Mouse (Mus musculus) heart, embryonic 15.5 days (tissue): ENCODE measurements around the gene Synj2. TPM values are rescaled to one million over a fixed set of nuclear protein-coding genes. Genes with fewer than 3 reads are reported as not detected.

Source experiments
- ATAC-seq: fragments of 200-750 bp; cut with Nextera tagmentation; replicated peaks from 2 replicates; pipeline ENCODE4 v1.8.0; 2017; ENCODE audit warnings: low read depth, moderate TSS enrichment; ENCODE audit not compliant: insufficient number of reproducible peaks, insufficient read depth, low FRiP score
- H3K27ac ChIP-seq: fragments of 300-500 bp; sonication (generic); 2 replicates; pipeline ENCODE4 v1.5.1; 2015; ENCODE audit warnings: mild to moderate bottlenecking, inconsistent platforms
- H3K27me3 ChIP-seq: fragments of 300-500 bp; sonication (generic); 2 replicates; pipeline ENCODE4 v1.6.1; 2015; ENCODE audit warnings: inconsistent platforms
- H3K36me3 ChIP-seq: fragments of 300-500 bp; sonication (generic); 2 replicates; pipeline ENCODE4 v1.6.1; 2015; ENCODE audit warnings: mild to moderate bottlenecking, inconsistent platforms
- H3K4me1 ChIP-seq: fragments of 300-500 bp; sonication (generic); replicated peaks from 2 replicates; pipeline ENCODE4 v1.6.1; 2015; ENCODE audit warnings: inconsistent platforms
- H3K4me2 ChIP-seq: fragments of 300-500 bp; sonication (generic); 2 replicates; pipeline ENCODE4 v1.6.1; 2015; ENCODE audit warnings: inconsistent platforms, mild to moderate bottlenecking, moderate library complexity
- H3K4me3 ChIP-seq: fragments of 300-500 bp; sonication (generic); 2 replicates; pipeline ENCODE4 v1.5.1; 2015; ENCODE audit warnings: mild to moderate bottlenecking, inconsistent platforms
- H3K9ac ChIP-seq: fragments of 300-500 bp; sonication (generic); 2 replicates; pipeline ENCODE4 v1.6.1; 2015; ENCODE audit warnings: mild to moderate bottlenecking, inconsistent platforms
- H3K9me3 ChIP-seq: fragments of 300-500 bp; sonication (generic); replicated peaks from 2 replicates; pipeline ENCODE4 v1.6.1; 2016; ENCODE audit warnings: inconsistent platforms
- WGBS: fragments of 180-500 bp; shearing (Covaris S2); methylation state at CpG from one replicate; pipeline ENCODE4 v1.1.7; 2015; ENCODE audit warnings: mixed read lengths; 5-methylcytosine and 5-hydroxymethylcytosine counted together
- polyA plus RNA-seq: library from polyadenylated mRNA; unstranded; fragments of >200 nt; fragmentation: Nextera tagmentation; extraction: Ambion mirVana; gene quantifications from 2 replicates; pipeline ENCODE4 v1.2.1, GENCODE M21; 2015

Synj2 gene
- polyA plus RNA-seq, 1 experiment from 2014 or later, result 3.5 TPM

DNA sequence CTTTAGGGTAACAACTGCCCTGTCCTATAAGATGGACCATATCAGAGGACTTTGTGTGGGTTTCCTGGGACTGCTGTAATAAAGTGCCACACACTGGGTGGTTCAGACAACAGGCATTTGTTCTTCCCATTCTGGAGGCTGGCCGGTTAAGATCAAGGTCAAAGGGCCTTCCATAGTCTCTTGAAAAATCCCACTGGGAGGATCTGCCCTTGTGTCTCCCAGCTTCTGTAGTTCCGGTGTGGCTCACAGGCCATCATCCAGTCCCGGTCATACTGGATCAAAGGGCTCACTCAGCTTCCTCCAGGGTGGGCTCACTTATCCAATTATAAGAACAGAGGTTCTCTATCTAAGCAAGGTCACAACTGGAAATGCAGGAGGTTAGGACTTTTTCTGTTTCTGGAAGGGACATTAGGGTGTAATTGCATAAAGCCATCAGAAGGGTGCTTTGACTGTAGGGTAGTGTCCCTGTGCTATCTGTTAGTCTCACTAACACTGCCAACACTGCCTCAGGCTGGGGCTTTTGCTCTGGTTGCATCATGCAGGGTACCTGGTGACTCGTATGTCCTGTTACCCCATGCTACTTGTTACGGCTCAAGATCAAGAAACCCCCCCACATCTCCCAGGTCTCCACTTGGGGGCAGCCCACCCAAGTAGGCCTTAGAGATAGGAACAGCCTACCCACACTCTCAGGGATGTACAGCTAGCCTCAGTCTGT lies 51.9 kb downstream of the Synj2 start:
- ATAC-seq, result no peak
- Histone ChIP-seq H3K27me3 (no peaks in the 10 kb centered on the region), H3K4me1 (peaks cover 34% of the 10 kb centered on the region), H3K4me3 (no peak overlapping the region), H3K9me3 (no peaks in the 10 kb centered on the region), H3K27ac (no peak overlapping the region), H3K4me2 (no peak overlapping the region), H3K36me3 (no peaks in the 10 kb centered on the region), H3K9ac (no peak overlapping the region)
- WGBS, result 88% methylated on average over 5 of the region's 5 CpGs

DNA sequence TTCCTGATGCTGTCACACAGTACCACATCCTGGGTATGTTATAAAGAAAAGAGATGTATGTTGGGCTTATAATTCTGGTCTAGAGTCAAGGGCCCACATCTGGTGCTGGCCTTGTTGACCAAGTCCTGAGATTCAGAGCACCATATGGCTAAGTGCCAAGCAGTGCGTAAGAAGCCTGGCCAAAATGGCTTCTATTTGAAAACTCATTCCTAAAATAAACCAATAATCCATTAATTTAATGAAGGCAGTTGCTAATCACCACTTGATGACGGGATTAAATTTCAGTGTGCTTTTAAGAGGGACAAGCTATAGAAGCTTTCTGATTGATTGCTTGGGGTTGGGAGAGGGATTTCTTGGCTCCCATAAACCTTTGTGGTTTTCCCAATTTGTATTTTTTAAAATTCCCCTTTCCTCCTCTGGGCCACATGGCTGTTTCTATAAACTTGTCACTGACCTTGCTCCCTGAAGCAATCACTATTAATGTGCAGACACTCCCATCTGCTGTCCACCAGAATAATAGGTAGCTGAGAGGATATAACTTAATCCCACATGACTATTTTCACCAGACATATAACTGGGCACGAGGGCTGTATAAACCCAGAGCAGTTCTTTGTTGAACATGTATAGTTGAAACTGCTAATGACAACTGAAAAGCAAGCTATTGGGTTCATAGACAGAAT lies 52.6 kb downstream of the Synj2 start:
- Histone ChIP-seq H3K4me3 (no peak overlapping the region), H3K4me1 (peaks cover 40% of the 10 kb centered on the region), H3K4me2 (no peak overlapping the region), H3K36me3 (no peaks in the 10 kb centered on the region), H3K27me3 (no peaks in the 10 kb centered on the region), H3K9me3 (no peaks in the 10 kb centered on the region), H3K27ac (0 out of 2 replicates have a peak overlapping the region, but pooled peaks have one; percentile 5), H3K9ac (no peak overlapping the region)
- WGBS, result 80% methylated on average over 3 of the region's 3 CpGs
- no peak for ATAC-seq

DNA sequence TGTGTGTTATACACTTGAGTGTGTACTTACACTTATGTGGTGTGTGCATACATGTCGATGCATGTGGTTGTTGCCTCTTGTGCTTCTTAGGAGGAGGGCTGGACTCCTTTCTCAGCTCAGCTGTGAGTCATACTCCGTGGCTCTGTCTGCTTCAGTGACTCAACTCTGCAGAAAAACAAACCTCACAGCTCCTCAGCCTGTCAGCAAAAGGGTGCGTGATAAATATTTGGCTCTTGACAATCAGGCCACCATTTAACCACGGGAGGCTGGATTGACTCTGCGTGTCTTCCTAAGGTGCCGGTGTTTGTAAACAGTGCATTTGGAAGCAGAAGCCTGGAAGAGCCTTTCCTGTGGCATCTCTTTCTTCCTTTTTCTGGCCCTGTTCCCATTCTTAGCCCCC lies 53.5 kb downstream of the Synj2 start:
- H3K4me3 ChIP-seq, result no peak overlapping the region
- no peaks in the 10 kb centered on the region for H3K9me3 ChIP-seq
- H3K27me3 ChIP-seq, result no peaks in the 10 kb centered on the region
- no peak overlapping the region for H3K4me2 ChIP-seq
- no peak for ATAC-seq
- WGBS, result 43% methylated on average over 6 of the region's 6 CpGs
- no peak overlapping the region for H3K9ac ChIP-seq
- no peaks in the 10 kb centered on the region for H3K36me3 ChIP-seq
- peak overlapping the region; percentile 91 for H3K27ac ChIP-seq
- peaks cover 49% of the 10 kb centered on the region for H3K4me1 ChIP-seq

GRCm38 (mm10) chr17:5996589-5996988 lies 55.5 kb downstream of the Synj2 start:
- WGBS, result 68% methylated on average over 14 of the region's 14 CpGs

GRCm38 (mm10) chr17:5997380-5998234 lies 56.5 kb downstream of the Synj2 start:
- Histone ChIP-seq H3K27ac (peak overlapping the region; percentile 91), H3K9me3 (no peaks in the 10 kb centered on the region), H3K9ac (no peak overlapping the region), H3K4me2 (peak overlapping the region; percentile 46), H3K27me3 (no peaks in the 10 kb centered on the region), H3K36me3 (no peaks in the 10 kb centered on the region), H3K4me3 (no peak overlapping the region), H3K4me1 (peaks cover 63% of the 10 kb centered on the region)
- 23% methylated on average over 16 of the region's 16 CpGs for WGBS
- ATAC-seq, result peak; percentile 87

More at GRCm38 (mm10) chr17:5996589-5996988, 55.5 kb downstream of the Synj2 start:
- Histone ChIP-seq H3K27me3 (no peaks in the 10 kb centered on the region), H3K4me2 (no peak overlapping the region), H3K4me3 (no peak overlapping the region), H3K9me3 (no peaks in the 10 kb centered on the region), H3K4me1 (peaks cover 59% of the 10 kb centered on the region), H3K27ac (peak overlapping the region; percentile 91), H3K9ac (no peak overlapping the region), H3K36me3 (no peaks in the 10 kb centered on the region)
- no peak for ATAC-seq

GRCm38 (mm10) chr17:5998235-5998500 lies 57.1 kb downstream of the Synj2 start:
- Histone ChIP-seq H3K4me2 (peak overlapping the region; percentile 46), H3K27ac (peak overlapping the region; percentile 91), H3K4me3 (no peak overlapping the region), H3K9me3 (no peaks in the 10 kb centered on the region), H3K4me1 (peaks cover 69% of the 10 kb centered on the region), H3K27me3 (no peaks in the 10 kb centered on the region), H3K36me3 (no peaks in the 10 kb centered on the region), H3K9ac (no peak overlapping the region)
- no peak for ATAC-seq

DNA sequence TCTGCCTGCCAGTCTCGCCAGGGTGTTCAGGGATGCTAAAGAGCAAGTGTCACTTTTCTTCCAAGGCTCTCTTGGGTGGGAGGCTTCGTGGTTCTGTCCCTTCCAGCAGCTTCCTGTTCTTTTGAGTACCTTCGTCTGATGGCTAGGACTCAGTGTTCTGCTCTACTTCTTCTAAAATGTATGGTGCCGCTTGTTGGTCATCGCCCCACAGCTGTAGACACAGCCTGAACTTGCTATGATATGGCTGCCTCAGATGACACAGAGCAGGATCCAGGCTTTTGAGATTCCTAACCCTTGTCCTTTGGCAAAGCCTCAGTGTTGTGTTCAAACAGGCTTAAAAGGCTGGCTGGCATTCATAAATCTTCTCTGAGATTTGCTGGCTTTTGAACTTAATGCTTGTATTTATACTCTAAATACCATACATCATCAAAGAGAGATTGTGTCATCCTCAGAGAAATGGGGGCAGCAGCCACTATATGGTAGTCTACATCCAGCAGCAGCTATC lies 58.0 kb downstream of the Synj2 start:
- H3K4me2 ChIP-seq, result no peak overlapping the region
- H3K4me3 ChIP-seq, result no peak overlapping the region
- H3K36me3 ChIP-seq, result no peaks in the 10 kb centered on the region
- H3K27me3 ChIP-seq, result no peaks in the 10 kb centered on the region
- WGBS, result 63% methylated on average over 5 of the region's 5 CpGs
- H3K9ac ChIP-seq, result no peak overlapping the region
- H3K9me3 ChIP-seq, result no peaks in the 10 kb centered on the region
- no peak for ATAC-seq
- peak overlapping the region; percentile 91 for H3K27ac ChIP-seq
- H3K4me1 ChIP-seq, result peaks cover 74% of the 10 kb centered on the region

- Histone ChIP-seq H3K9me3 (no peaks in the 10 kb centered on the region), H3K36me3 (no peaks in the 10 kb centered on the region), H3K4me3 (no peak overlapping the region), H3K4me2 (no peak overlapping the region), H3K27ac (0 out of 2 replicates have a peak overlapping the region, but pooled peaks have one; percentile 1), H3K4me1 (peaks cover 74% of the 10 kb centered on the region), H3K27me3 (no peaks in the 10 kb centered on the region), H3K9ac (no peak overlapping the region)
- 85% methylated on average over 8 of the region's 8 CpGs for WGBS
- no peak for ATAC-seq
These were observed 59.8 kb downstream of the Synj2 start for GRCm38 (mm10) chr17:6000864-6001319.

- no peak for ATAC-seq
- no peaks in the 10 kb centered on the region for H3K9me3 ChIP-seq
- no peak overlapping the region for H3K27ac ChIP-seq
- H3K4me2 ChIP-seq, result no peak overlapping the region
- no peak overlapping the region for H3K9ac ChIP-seq
- WGBS, result 73% methylated on average over 6 of the region's 6 CpGs
- H3K4me3 ChIP-seq, result no peak overlapping the region
- no peaks in the 10 kb centered on the region for H3K27me3 ChIP-seq
- H3K4me1 ChIP-seq, result peaks cover 74% of the 10 kb centered on the region
- no peaks in the 10 kb centered on the region for H3K36me3 ChIP-seq
These were observed 60.3 kb downstream of the Synj2 start for GRCm38 (mm10) chr17:6001389-6001788.

- H3K4me3 ChIP-seq, result no peak overlapping the region
- 64% methylated on average over 7 of the region's 7 CpGs for WGBS
- H3K9ac ChIP-seq, result no peak overlapping the region
- H3K36me3 ChIP-seq, result no peaks in the 10 kb centered on the region
- no peak overlapping the region for H3K4me2 ChIP-seq
- no peak for ATAC-seq
- H3K9me3 ChIP-seq, result no peaks in the 10 kb centered on the region
- H3K4me1 ChIP-seq, result peaks cover 72% of the 10 kb centered on the region
- no peak overlapping the region for H3K27ac ChIP-seq
- H3K27me3 ChIP-seq, result no peaks in the 10 kb centered on the region
These were observed 60.8 kb downstream of the Synj2 start for GRCm38 (mm10) chr17:6001836-6002235.

DNA sequence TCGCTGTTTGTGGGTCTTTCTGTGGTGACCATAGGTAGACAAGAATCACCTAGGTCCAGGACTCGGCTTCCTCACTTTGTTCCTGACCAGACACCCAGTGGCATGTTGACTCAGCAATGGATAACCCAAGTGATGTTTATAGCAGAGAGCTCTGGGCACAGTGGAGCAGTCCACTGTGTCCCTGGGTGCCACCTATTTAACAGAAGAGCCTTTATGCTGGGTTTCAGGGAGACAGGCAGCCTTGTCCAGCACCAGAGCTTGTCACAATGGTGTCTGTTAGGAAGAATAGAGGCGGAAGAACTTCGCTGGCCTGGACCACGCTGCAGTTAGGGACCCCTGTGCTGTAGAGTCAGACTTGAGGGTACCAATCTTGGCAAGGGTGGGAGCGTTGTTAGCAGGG lies 61.5 kb downstream of the Synj2 start:
- H3K4me2 ChIP-seq, result no peak overlapping the region
- H3K4me1 ChIP-seq, result peaks cover 77% of the 10 kb centered on the region
- no peak for ATAC-seq
- WGBS, result 93% methylated on average over 6 of the region's 6 CpGs
- H3K9me3 ChIP-seq, result no peaks in the 10 kb centered on the region
- no peaks in the 10 kb centered on the region for H3K27me3 ChIP-seq
- no peak overlapping the region for H3K4me3 ChIP-seq
- no peak overlapping the region for H3K9ac ChIP-seq
- H3K27ac ChIP-seq, result no peak overlapping the region; the same call in 1 of the 2 replicates
- no peaks in the 10 kb centered on the region for H3K36me3 ChIP-seq
